Mouse (Mus musculus) cerebellum, adult (tissue): ENCODE data around the gene Tspyl2.
"Not testable (repeated sequence)": the region's sequence is repeated elsewhere in the genome, so short reads cannot be mapped to it uniquely, and the experiment has no call there.

Experiments used
- ATAC-seq: cut with Nextera tagmentation; 2 replicates; pipeline ENCODE4 v1.9.2; 2017; ENCODE audit warnings: mild to moderate bottlenecking, moderate library complexity, mixed read lengths; ENCODE audit not compliant: insufficient number of reproducible peaks, low FRiP score, low TSS enrichment

Tspyl2 gene

DNA sequence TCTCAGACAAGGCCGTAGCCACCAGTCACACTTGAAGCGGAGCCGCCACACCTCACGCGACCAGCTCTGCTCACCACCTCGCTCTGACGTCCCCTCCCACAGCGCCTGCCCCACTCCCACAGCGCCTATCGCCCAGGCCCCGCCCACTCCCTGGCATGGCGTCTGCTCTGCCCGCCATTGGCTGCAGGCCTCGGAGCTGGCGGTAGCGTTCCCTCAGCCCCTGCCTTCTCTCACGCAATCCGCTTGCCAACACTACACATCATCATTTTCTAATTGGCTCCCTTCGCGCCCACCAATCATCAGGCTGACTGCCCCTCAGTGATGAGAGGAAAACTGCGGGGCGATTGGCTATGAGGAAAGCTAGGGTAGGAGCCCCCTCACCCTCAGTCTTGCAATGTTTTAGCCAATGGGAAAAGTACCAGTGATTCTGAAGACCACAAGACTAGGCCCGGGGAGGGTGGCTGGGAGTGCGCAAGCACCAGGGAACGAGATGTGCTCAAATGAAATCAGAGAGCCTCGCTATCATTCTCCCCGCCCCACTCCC lies at the start of gene Tspyl2:
Gene Tspyl2 (minus strand): TSS at position 68 of the 544 bp plus-strand sequence.
- ATAC-seq: peak; percentile 95

GRCm38 (mm10) chrX:152368397-152369273 lies 26.4 kb upstream of the Tspyl2 start, which contains the start of gene Gpr173:
Gene Gpr173 (minus strand): TSS chrX:152368704.
- peak; percentile 67 for ATAC-seq

GRCm38 (mm10) chrX:152368054-152368396 lies 25.8 kb upstream of the Tspyl2 start:
- peak; percentile 3; the same call in 1 of the 2 replicates for ATAC-seq

- ATAC-seq: peak; percentile 66
Measured at GRCm38 (mm10) chrX:152366418-152366817, 24.2 kb upstream of the Tspyl2 start.

DNA sequence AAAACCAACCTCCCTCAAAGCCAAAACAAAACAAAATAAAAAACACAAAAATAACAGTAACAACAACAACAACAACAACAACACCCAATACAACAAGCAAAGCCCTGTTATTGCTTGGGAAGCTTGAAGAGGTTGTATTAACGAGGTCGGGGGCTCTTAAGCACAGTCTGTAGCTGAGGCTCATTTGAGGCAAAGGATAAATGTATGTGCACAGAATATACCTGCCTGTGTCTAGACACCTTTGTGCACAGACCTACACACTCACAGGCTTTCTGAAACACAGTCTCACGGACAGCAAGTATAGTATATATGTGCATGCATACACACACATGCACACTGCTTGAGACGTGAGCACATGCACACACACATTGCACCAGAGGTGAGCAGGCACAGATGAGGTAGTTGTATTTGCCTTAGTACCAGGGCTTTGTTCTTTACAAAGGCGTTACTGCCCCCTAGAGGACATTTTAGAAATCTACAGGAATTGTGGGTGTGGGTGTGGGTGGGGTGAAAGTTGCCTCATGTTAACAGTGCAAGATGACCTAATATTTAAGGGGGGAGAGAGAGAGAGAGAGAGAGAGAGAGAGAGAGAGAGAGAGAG lies 10.4 kb upstream of the Tspyl2 start:
- peak; percentile 45; the same call in 1 of the 2 replicates for ATAC-seq

DNA sequence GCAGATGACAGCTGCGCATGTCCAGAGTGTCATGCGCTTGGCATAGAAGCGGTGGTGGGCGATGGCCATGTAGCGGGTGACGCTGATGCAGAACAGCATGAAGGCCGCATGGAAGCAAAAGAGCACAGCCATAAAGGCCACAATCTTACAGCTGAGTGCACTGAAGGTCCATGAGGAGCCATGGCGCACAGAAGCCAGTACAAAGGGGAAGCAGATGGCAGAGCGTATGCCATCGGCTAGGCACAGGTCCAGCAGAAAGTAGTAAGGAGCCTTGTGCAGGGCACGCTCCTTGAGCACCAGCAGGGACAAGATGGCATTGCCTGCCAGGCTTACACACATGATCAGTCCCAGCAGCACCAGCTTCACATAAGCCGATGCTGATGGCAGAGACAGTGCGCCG lies 4.8 kb upstream of the Tspyl2 start:
- no peak for ATAC-seq

DNA sequence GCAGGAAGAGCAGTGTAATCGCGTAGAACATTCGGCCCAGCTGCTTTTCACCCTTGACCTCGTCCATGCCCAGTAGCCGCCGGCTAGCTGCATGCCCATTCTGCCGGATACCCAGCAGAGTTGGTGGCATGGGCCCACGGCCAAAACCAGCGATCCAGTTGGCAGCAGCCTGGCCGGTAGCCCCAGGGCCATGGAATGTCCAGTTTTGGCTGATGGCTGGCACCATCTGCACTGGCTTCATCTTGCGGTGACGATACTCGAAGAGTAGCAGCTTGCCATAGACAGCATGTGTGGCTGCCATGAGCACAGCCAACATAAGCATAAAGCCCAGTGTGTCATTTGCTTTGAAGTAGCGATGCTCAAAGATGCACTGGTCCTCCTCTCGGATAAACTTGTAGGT lies 4.4 kb upstream of the Tspyl2 start:
- no peak for ATAC-seq

DNA sequence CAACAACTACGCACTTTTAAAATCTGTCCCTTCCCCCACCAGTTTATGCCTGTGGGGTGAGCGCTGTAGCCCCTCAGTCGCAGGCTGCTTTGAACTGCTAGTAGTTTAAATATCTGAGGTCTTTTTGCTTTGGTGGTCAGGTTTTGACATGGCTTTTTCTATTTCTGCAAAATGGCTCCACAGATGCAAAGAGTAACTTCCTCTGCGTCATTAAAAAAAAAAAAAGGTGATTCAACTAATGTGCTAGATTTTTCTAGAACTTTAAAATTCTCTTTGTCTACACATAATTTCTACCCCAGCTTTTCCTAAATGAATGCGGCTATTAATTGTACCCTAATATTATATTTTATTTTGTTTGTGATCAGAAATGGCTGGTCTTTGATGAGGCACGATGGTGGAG lies 678 bp upstream of the Tspyl2 start:
- no peak for ATAC-seq

- ATAC-seq: no peak
Measured at GRCm38 (mm10) chrX:152341496-152341895, 729 bp downstream of the Tspyl2 start.

- peak; percentile 98 for ATAC-seq
Measured at GRCm38 (mm10) chrX:152336546-152337332, 5.5 kb downstream of the Tspyl2 start.

DNA sequence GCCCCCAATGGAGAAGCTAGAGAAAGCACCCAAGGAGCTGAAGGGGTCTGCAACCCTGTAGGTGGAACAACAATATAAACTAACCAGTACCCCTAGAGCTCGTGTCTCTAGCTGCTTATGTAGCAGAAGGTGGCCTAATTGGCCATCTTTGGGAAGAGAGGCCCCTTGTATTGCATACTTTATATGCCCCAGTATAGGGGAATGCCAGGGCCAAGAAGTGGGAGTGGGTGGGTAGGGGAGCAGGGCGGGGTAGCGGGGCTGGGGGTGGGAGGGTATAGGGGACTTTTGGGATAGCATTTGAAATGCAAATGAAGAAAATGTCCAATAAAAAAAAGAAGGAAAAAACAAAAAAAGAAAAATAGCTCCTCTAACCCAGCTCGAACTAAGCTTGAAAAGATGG lies 6.1 kb downstream of the Tspyl2 start:
- not testable (repeated sequence) for ATAC-seq

DNA sequence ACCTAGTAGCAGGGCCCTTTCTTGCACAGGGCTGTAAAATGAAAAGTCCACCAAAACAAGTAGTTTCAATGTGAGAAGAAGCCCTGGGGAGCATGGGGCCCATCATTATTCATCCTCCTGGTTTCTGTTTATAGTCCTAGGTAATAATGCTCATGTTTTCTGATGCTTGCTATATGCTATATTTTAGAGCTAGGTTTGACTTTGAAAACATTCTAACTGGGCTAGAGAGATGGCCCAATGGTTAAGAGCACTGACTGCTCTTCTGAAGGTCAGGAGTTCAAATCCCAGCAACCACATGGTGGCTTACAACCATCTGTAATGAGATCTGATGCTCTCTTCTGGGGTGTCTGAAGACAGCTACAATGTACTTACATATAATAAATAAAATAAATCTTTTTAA lies 12.8 kb downstream of the Tspyl2 start:
- ATAC-seq: not testable (repeated sequence)

GRCm38 (mm10) chrX:152327689-152328052 lies 14.6 kb downstream of the Tspyl2 start:
- no peak for ATAC-seq

GRCm38 (mm10) chrX:152326996-152327688 lies 15.1 kb downstream of the Tspyl2 start, which contains the start of gene Kantr:
Gene Kantr (minus strand): TSS chrX:152327495.
- peak; percentile 100 for ATAC-seq

- ATAC-seq: no peak
Measured at GRCm38 (mm10) chrX:152323584-152323983, 18.6 kb downstream of the Tspyl2 start.

DNA sequence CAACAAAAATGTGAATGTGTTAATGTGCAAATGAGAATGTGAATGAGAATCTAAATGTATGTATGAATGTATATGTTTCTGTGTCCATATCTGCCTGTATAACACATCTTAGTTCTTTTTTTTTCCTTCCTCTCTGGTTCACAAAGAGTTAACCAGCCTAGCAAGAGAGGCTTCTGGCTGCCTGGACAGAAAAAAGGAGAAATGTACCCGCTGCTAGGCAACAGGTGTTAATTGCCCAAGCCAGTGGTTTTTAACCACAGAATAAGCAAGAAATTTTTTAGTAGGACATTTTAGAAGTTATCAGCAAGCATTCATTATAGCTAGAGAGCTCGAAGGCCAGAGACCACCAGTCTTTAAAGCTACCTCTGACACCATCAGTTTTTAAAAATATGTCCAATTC lies 19.4 kb downstream of the Tspyl2 start:
- ATAC-seq: no peak

- no peak for ATAC-seq
Measured at GRCm38 (mm10) chrX:152320535-152320934, 21.7 kb downstream of the Tspyl2 start.

- no peak for ATAC-seq
Measured at GRCm38 (mm10) chrX:152307942-152308341, 34.3 kb downstream of the Tspyl2 start.

DNA sequence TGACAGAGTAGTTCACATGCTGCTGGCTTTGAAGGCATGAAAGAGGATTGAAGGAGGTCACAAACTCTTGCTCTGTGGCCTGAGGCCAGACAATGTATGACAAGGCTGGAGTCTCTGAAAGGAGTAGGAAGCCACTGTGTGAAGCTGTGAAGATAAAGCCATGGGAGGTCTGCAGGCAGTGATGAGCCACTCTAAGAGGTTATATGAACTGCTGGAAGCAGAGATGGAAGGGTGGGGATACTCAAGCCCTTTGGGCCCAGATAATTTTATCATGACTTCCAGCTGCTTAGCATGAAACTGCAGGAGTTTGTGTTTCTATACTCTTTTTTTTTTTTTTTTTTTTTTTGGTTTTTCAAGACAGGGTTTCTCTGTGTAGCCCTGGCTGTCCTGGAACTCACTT lies 34.9 kb downstream of the Tspyl2 start:
- no peak for ATAC-seq

DNA sequence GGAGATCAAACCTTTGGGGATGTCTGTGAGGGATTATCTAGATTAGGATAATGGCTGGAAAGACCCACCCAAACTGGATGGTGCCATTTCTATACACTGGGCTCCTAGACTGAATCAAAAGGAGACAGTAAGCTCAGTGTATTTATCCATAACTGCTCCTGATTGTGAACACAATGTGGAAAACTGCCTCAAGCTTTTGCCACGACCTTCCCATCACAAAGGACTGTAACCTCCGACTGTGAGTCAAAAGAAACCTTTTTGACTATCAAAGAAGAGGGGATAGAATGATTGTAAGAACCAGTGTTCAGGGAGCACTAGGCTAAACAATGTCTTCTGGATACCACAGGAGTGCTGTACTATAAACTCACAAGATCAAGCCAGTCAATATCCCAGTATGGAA lies 36.0 kb downstream of the Tspyl2 start:
- no peak for ATAC-seq
